Mouse (Mus musculus): ENCODE results near the gene Fam136a. TPM values are rescaled to one million over a fixed set of nuclear protein-coding genes. Genes with fewer than 3 reads are reported as not detected.

The Fam136a gene
- polyA plus RNA-seq (2012) = 0.26 and 0.27 TPM in 2 replicates

DNA sequence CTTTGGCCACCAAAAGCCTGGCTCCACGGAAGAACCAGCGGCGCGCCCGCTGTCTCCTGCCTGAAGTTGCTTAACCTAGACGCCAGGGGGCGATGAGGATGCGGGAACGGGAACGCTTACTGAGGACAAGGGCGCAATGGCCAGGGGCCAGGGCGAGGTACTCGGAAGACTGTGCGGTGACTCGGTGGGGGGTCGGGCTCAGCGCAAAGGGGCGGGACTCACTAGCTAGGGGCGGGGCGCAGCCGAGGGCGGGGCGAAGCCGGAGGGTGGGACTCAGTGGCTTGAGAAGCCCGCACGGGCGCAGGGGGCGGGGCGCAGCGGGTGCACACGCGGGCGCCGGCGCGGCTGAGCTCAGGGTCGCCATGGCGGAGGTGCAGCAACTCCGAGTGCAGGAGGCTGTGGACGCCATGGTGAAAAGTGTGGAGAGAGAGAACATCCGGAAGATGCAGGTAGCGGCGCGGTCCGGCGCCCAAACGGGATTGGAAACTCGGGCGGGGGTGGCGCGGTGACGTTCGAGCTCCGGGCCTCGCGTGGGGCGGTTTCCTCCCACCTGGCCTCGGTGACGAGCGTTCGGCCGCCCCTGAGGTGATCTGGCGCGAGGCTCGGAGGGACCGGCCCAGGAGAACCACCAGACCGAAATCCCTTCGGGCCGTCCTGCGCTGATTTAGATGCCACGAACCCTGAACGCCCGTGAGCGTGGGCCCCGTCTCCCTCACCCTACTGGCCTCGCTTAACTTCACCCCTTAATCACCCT is at the start of gene Fam136a:
TSS of gene Fam136a (plus strand) at position 276 of the 754 bp plus-strand sequence.
- TF ChIP-seq GATA1 (IDR thresholded peaks at IDR 0.05; ENCODE audit: low read length) (no peak), TAL1 (IDR thresholded peaks at IDR 0.05; ENCODE audit: low read length) (no peak)
- H3K9me3 ChIP-seq (ENCODE audit: control insufficient read depth, low read length) = peaks cover 5% of the 10 kb centered on the region
- H3K4me3 ChIP-seq (replicated peaks) = peak within 1 kb of the TSS; percentile 86
- H3K36me3 ChIP-seq (ENCODE audit: control insufficient read depth) = peaks cover 9% of the 10 kb centered on the region
- H3K4me1 ChIP-seq (ENCODE audit: control insufficient read depth) = peaks cover 37% of the 10 kb centered on the region
- H3K27me3 ChIP-seq (ENCODE audit: control insufficient read depth) = no peaks in the 10 kb centered on the region; the same call in 1 of the 2 replicates

DNA sequence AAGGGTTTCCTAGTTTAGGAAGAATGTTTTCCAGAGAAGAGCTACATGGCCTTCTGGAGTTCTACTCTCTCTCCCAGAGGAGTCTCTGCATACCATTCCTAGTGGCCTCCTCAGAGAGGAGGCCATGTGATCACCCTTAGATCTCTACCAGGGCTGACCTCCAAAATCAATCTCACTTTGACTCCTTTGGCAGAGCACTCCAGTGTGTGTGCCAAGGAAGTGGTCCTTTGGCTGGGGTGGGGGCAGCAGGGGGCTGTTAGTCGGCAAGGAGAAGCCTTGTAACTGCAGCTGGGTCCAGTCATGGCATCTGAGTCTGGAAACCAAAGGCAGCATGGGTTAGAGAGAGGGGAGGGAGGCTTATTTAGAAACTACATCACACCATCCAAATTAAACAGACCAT is 48.4 kb upstream of the Fam136a start:
- TF ChIP-seq GATA1 (IDR thresholded peaks at IDR 0.05; ENCODE audit: low read length) = no peak
- TF ChIP-seq TAL1 (IDR thresholded peaks at IDR 0.05; ENCODE audit: low read length) = no peak
- no peaks in the 10 kb centered on the region for H3K27me3 ChIP-seq (ENCODE audit: control insufficient read depth)
- H3K9me3 ChIP-seq (ENCODE audit: control insufficient read depth, low read length) = no peaks in the 10 kb centered on the region
- H3K36me3 ChIP-seq (ENCODE audit: control insufficient read depth) = no peaks in the 10 kb centered on the region
- H3K4me3 ChIP-seq (replicated peaks) = no peak overlapping the region
- H3K4me1 ChIP-seq (ENCODE audit: control insufficient read depth) = no peaks in the 10 kb centered on the region

DNA sequence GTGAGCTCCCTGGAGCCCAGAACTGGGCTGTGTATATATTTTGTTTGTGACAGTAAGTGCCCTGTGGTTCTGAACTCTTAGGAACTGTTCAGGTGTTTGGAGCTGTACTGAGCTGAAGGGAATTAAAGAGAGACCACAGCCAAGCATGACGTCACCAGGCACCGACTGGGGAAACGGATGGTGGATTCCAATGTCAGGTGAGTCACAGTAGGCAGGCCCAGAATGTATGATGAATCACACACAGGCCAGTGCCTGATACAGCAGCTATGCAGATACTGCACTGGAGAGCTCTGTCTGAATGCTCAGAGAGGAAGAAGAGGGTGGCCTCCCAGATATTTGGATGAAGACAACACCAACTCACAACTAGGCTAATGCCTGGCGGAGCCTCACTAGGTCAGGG is 46.6 kb upstream of the Fam136a start:
- no peaks in the 10 kb centered on the region for H3K4me1 ChIP-seq (ENCODE audit: control insufficient read depth)
- no peaks in the 10 kb centered on the region for H3K27me3 ChIP-seq (ENCODE audit: control insufficient read depth)
- H3K36me3 ChIP-seq (ENCODE audit: control insufficient read depth) = no peaks in the 10 kb centered on the region
- H3K9me3 ChIP-seq (ENCODE audit: control insufficient read depth, low read length) = no peaks in the 10 kb centered on the region
- no peak overlapping the region for H3K4me3 ChIP-seq (replicated peaks)
- TF ChIP-seq GATA1 (IDR thresholded peaks at IDR 0.05; ENCODE audit: low read length) (no peak), TAL1 (IDR thresholded peaks at IDR 0.05; ENCODE audit: low read length) (no peak)

DNA sequence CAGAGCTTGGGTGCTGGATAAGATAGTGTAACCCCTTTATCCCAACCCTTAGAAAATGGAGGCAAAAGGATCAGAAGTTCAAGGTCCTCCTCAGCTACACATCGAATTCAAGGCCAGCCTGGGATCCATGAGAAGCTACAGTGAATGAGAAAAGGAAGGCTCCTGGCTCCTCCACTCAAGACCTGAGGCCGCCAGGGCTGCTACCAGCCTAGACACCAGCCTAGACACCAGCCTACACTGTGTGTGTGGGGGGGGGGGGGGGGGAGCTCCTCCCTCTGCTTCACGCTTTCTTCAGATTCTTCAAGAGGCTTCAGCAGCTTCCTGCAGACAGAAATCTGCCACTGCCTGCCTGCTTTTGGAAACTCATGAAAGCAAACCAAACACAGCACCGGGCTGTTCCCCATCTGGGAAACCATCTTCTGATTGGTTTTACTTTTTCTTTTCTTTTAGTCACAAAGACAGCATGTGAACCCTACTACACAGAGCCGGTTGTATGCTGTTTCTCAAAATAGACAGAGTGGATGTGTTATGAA is 43.3 kb upstream of the Fam136a start:
- Histone ChIP-seq H3K4me3 (replicated peaks) (no peak overlapping the region), H3K27me3 (ENCODE audit: control insufficient read depth) (no peaks in the 10 kb centered on the region), H3K9me3 (ENCODE audit: control insufficient read depth, low read length) (no peaks in the 10 kb centered on the region), H3K4me1 (ENCODE audit: control insufficient read depth) (no peaks in the 10 kb centered on the region), H3K36me3 (ENCODE audit: control insufficient read depth) (no peaks in the 10 kb centered on the region)
- no peak for TF ChIP-seq GATA1 (IDR thresholded peaks at IDR 0.05; ENCODE audit: low read length)
- TF ChIP-seq TAL1 (IDR thresholded peaks at IDR 0.05; ENCODE audit: low read length) = no peak

DNA sequence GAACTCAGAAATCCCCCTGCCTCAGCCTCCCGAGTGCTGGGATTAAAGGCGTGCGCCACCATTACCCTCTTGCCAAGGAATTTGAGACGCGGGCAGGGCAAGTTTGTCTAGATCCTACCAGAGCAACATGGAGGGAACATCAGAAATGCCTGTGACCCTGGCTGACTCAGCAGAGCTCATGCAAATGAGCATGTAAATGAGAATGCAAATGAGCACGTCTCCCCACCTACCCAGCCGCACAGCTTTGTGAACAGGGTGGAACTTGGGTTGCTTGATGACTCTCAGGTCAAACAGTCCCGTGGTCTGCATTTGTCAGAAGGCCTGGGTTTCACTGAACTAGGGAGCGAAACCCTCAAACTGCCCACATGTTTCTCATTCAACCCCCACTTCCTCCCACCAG is 42.5 kb upstream of the Fam136a start:
- no peaks in the 10 kb centered on the region for H3K4me1 ChIP-seq (ENCODE audit: control insufficient read depth)
- no peaks in the 10 kb centered on the region for H3K27me3 ChIP-seq (ENCODE audit: control insufficient read depth)
- no peaks in the 10 kb centered on the region for H3K9me3 ChIP-seq (ENCODE audit: control insufficient read depth, low read length)
- no peaks in the 10 kb centered on the region for H3K36me3 ChIP-seq (ENCODE audit: control insufficient read depth)
- TF ChIP-seq TAL1 (IDR thresholded peaks at IDR 0.05; ENCODE audit: low read length) (no peak), GATA1 (IDR thresholded peaks at IDR 0.05; ENCODE audit: low read length) (no peak)
- H3K4me3 ChIP-seq (replicated peaks) = no peak overlapping the region

DNA sequence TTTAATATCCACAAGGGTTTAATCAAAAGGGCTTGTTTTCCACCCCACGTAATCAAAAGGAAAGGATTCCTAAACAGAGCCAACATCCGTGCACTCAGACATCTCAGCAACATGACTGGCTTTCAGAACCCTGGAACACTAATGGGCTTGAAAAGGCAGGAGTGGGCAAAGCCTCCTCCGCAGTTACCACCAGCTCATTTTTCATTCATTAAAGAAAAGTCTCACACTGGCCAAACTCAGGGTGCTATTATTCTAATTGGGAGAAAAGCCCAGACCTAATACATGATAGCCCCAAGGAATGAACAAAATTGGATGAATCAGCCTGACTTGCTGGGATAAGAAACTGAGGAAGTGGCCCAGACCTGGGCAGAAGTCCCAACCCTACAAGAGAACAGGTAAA is 41.0 kb upstream of the Fam136a start:
- TF ChIP-seq GATA1 (IDR thresholded peaks at IDR 0.05; ENCODE audit: low read length) = no peak
- no peak for TF ChIP-seq TAL1 (IDR thresholded peaks at IDR 0.05; ENCODE audit: low read length)
- Histone ChIP-seq H3K27me3 (ENCODE audit: control insufficient read depth) (no peaks in the 10 kb centered on the region), H3K36me3 (ENCODE audit: control insufficient read depth) (no peaks in the 10 kb centered on the region), H3K9me3 (ENCODE audit: control insufficient read depth, low read length) (no peaks in the 10 kb centered on the region), H3K4me1 (ENCODE audit: control insufficient read depth) (no peaks in the 10 kb centered on the region), H3K4me3 (replicated peaks) (no peak overlapping the region)

DNA sequence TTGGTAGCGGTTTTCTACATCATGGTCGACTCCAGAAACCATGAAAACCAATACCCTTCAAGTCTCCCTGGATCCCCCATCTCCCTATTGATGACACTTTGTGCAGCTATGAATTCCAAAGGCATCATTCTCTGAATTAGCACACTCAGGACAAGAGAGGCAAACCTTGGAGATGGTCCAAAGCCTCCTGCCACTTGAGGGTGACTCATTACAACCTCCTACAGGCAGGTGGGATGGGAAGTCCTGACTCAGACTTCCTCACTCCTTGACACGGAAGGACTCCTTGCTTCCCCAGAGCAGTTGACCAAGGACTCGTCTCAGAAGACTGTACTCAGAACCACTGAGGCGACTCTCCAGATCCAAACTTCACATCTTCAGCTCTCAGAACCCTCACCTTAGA is 39.8 kb upstream of the Fam136a start:
- Histone ChIP-seq H3K27me3 (ENCODE audit: control insufficient read depth) (no peaks in the 10 kb centered on the region), H3K4me3 (replicated peaks) (no peak overlapping the region), H3K4me1 (ENCODE audit: control insufficient read depth) (no peaks in the 10 kb centered on the region), H3K9me3 (ENCODE audit: control insufficient read depth, low read length) (0 out of 2 replicates have a peak, but pooled peaks cover 2% of the 10 kb centered on the region), H3K36me3 (ENCODE audit: control insufficient read depth) (no peaks in the 10 kb centered on the region)
- no peak for TF ChIP-seq TAL1 (IDR thresholded peaks at IDR 0.05; ENCODE audit: low read length)

DNA sequence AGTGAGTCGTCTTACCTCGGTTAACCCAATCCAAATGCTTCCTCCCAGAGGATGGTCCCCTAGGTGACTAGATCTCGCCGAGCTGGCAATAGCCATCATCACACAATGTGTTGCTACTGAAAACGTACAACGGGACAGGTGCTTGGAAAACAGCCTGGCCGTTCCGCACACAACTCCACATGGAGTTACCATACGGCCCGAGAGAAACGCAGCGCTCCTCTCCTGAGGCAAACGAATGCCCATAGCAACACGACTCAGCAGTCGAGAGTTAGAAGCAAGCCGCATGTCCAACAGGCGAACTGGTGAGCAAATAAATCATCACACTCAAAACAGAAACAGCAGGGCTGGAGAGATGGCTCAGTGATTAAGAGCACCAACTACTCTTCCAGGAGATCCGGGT is 38.6 kb upstream of the Fam136a start:
- H3K4me3 ChIP-seq (replicated peaks) = no peak overlapping the region
- 0 out of 2 replicates have a peak, but pooled peaks cover 2% of the 10 kb centered on the region for H3K9me3 ChIP-seq (ENCODE audit: control insufficient read depth, low read length)
- no peaks in the 10 kb centered on the region for H3K36me3 ChIP-seq (ENCODE audit: control insufficient read depth)
- TF ChIP-seq TAL1 (IDR thresholded peaks at IDR 0.05; ENCODE audit: low read length) (no peak), GATA1 (IDR thresholded peaks at IDR 0.05; ENCODE audit: low read length) (no peak)
- no peaks in the 10 kb centered on the region for H3K27me3 ChIP-seq (ENCODE audit: control insufficient read depth)
- H3K4me1 ChIP-seq (ENCODE audit: control insufficient read depth) = no peaks in the 10 kb centered on the region

DNA sequence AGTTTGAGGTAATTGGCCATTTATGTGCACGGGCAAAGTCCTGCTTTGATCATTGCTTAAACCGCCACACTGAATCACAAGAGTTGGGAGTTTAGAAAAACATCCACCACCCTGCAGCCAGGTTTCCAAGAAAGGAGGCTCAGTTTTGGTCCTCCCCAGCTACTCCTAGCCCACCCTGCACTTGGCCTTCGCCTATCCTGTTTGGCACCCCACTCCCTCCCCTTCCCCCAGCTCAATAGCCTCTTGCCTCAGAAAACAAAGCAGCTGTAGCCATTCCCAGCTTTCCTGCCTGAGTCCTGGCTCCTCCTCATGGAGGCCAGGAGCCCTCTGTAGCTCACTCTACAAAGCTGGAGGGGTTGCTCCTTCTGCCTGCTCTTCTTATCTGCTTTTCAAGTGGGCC is 37.1 kb upstream of the Fam136a start:
- TF ChIP-seq GATA1 (IDR thresholded peaks at IDR 0.05; ENCODE audit: low read length) (no peak), TAL1 (IDR thresholded peaks at IDR 0.05; ENCODE audit: low read length) (no peak)
- H3K27me3 ChIP-seq (ENCODE audit: control insufficient read depth) = no peaks in the 10 kb centered on the region
- H3K36me3 ChIP-seq (ENCODE audit: control insufficient read depth) = no peaks in the 10 kb centered on the region

More for the DNA sequence above, 37.1 kb upstream of the Fam136a start:
- Histone ChIP-seq H3K9me3 (ENCODE audit: control insufficient read depth, low read length) (0 out of 2 replicates have a peak, but pooled peaks cover 2% of the 10 kb centered on the region), H3K4me3 (replicated peaks) (no peak overlapping the region), H3K4me1 (ENCODE audit: control insufficient read depth) (no peaks in the 10 kb centered on the region)
